Mouse (Mus musculus) brain, embryonic 18.5 days (tissue): Measurements from ENCODE around the gene Camk1.
"Not testable (repeated sequence)": the region's sequence is repeated elsewhere in the genome, so short reads cannot be mapped to it uniquely, and the experiment has no call there.

Experiments
- DNase-seq: peaks from one replicate; pipeline ENCODE4 v3.0.0-alpha.2; 2012; ENCODE audit warnings: low read depth, low spot score

The Camk1 gene

DNA sequence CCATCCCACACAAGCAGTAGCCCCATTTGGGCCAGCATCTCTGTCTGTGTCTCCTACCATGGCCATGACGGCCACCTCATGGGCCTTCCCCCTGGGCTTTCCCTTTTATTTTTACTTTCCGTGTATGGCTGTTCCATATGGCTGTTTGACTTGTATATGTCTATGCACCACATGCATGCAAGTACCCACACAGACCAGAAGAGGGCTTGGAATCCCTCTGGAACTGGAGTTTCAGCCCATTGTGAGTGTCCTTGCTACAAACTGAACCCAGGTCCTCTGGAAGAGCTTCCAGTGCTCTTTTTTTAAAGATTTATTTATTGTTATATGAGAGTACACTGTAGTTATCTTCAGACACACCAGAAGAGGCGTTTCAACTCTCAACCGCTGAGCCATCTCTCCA, 17.7 kb upstream of the Camk1 start:
- DNase-seq, result no peak

DNA sequence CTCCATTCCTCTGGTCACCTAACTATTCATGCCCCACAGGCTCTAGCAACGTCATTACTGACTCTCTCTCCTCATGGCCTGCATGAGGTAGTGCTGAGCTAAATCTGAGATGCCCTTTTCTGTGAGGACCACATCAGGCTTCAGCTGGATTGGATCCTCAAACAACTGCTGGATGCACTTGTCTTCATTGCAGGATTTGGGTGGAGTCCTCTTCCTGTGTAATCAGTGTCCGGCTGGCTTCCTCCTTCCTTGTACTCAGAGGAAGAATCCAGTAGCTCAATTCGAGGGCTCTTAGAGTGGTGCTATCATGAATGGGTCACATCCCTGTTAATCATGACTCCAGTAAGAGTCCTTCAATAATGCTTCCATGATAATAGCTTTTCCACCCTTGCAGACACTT, 9.9 kb upstream of the Camk1 start:
- no peak for DNase-seq

DNA sequence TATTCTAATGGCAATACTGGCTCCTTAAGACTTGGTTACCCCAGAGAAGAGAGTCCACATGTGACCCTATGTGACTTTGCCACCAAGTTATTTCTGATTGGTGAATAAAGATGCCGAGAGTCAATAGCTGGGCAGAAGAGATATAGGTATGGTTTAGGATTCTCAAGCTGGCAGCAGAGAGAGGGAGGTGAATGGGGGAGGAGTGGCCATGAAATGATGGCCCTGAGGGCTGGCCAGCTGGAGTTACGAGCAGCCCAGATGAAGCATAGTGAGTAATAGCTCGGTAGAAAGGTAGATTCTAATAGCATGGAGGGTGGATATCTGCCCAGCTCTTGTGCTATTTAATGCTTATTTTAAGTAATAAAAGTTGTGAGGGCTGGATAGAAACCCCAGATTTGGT, 9.0 kb upstream of the Camk1 start:
- DNase-seq, result no peak

DNA sequence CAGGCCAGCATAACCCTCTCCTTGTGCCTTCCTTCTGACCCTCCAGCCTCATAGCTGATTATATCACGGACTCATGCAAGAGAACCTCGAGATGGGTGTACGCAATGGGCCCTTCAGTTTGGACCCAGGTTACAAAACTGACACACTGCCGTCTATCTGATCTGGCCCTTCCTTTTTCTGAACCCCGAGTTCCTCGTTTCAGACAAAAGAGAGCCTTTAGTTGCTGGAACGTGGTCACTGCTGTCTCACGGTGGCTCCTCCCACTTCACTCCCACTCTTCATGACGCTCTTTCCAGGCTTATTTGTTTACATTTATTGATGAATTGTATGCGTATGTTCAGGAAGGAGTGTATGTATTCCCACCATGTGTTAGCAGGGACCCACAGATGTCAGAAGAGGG, 7.9 kb upstream of the Camk1 start:
- DNase-seq, result no peak

DNA sequence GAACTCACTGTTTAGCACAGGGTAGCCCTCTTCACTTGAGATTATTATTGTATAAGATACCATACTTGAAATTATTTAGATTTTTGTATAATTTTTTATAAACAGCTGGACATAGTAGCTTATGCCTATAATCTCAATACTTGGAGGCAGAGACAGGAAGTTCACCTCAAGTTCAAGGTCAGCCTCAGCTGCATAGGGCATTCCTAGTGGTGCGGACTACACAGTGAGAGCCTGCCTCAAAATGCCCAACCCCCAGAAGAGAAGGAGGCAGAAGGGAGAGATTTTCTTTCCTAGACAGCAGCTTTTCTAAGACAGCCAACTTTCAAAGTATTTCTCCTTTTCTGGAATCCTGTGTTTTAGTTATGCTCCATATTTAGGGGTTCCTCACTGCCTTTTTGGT, 7.4 kb upstream of the Camk1 start:
- no peak for DNase-seq

DNA sequence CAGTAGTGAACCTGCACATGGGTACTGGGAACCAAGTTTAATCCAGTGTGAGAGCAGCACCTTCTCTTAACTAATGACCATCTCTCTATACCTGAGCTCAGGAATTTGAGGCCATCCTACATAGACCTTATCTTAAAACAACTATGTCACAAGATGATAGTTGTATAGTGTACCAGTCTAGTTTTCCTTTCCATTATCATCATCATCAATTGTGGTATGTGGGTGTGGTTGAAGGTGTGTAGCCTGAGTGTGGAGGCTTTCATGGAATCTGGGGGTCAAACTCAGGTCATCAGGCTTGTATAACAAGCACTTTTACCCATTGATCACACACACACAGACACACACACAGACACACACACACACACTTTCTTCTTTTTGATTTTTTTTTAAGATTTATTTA, 6.8 kb upstream of the Camk1 start:
- DNase-seq, result no peak

DNA sequence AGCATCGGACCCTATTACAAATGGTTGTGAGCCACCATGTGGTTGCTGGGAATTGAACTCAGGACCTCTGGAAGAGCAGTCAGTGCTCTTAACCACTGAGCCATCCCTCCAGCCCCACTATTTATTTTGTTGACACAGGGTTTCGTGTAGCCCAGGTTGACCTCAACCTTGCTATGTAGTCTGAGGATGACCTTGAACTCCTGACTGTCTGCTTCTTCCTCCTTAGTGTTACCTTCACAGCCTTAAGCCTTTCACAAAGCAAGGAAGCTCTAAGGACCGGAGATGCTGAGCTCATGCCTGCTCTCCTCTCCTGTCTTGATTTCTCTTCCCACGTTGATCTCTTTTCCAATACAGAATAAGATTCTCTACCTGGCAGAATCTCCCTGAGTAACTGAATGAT, 3.1 kb upstream of the Camk1 start:
- no peak for DNase-seq

DNA sequence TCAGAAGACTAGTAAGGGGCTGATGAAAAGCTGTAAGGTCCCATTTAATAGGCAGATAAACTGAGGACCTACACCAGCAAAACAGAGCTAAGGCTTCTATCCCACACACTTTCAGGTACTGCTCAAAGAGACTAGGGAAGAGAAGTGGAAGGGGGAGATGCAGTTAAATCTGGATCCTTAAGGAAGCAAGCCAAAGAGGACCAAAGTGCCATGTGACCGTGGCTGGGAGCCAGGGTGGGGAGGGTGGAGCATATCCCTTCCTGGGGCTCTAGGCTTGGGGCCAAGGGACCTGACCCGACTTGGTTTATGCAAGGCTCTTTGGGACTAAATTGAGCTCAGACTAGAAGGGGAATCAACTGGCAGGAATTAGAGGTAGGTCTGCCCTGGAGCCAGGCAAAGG, 537 bp upstream of the Camk1 start:
- no peak for DNase-seq

DNA sequence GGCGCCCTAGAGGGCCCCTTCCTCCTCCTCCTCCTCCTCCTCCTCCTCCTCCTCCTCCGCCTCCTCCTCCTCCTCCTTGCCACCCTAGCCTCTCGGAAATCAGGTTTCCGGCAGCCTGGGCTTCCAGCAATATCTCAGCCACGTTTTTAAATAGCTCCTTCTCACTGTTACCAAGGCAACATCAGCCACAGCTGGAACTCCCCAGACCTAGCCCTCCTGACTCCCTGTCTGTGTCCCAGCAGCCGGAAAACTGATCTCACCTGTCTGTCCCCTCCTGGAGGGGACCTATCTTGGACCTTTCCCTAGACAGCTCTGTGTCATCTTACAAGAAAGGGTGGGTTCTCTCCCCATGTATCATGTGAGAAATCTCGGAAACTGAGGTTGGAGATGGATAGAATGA, 1.5 kb downstream of the Camk1 start:
- DNase-seq, result no peak

DNA sequence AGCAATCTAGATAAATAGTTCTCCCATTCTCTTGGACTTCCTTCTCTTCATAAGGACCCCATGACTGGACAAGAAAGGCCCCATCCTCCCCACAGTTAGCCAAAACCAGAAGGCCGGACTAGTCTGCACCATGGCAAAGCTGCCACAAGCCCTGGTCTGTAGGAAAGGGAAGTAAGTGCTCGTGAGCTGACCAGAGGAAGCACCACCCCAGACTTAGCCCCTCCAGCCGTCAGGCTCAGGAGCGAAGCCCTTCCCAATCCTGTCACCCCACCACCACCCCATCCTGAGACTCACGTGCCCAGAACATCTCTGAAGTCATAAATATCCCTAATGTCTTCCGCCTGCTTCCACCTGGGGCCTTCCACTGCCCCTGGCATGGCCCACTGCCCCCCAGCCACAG, 2.2 kb downstream of the Camk1 start:
- DNase-seq, result no peak

DNA sequence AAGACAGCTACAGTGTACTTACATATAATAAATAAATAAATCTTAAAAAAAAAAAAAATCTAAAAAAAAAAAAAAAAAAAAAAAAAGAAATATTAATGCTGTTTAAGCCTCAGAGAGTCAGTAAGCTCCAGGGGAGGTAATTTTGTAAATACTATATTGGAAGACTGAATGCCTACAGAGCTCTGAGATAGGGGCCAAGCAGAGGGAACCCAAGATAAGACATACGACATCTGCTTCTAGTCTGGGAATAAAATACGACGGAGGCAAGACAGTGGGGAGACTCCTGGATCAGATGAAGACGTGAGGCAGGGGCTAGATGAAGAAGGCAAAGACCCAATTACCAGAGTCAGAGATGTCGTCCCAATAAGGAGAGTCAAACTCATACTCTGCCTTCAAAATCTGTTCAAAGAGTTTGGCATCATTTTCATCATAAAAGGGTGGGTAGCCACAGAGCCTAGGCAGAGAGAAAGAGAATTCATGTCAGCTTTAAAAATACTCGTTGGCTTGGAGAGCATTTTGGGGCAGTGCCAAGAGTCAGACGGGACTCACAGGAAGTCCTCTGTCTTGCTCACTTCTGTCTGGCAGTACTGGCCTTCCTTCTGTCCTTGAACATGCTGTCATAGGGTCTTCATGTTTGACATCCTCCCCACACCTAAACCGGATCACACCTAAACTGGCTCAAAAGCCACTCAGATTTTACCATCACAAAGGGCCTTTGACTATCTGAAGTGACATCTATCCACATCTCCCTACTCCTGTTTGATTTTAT, 6.7 kb downstream of the Camk1 start:
- DNase-seq, result no peak

DNA sequence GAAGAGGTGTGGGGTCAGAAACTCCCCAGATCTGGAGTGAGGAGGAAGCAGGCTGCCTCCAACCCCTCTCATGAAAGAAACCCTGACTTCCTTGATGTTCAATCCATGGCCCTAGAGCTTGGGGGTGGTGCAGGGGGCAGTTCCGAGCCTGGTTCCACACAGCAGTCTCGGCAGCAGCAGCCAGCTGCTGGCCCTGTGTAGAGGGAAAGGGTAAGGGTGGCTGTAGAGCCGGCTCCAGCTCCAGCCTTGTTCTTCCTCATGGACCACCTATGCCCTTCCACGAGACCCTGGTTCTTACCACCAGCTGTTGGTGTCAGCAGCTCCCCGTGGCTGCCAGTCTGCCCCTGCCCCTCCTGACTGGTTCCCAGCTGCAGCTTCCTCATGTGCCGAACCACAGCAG, 9.6 kb downstream of the Camk1 start:
- DNase-seq, result no peak

DNA sequence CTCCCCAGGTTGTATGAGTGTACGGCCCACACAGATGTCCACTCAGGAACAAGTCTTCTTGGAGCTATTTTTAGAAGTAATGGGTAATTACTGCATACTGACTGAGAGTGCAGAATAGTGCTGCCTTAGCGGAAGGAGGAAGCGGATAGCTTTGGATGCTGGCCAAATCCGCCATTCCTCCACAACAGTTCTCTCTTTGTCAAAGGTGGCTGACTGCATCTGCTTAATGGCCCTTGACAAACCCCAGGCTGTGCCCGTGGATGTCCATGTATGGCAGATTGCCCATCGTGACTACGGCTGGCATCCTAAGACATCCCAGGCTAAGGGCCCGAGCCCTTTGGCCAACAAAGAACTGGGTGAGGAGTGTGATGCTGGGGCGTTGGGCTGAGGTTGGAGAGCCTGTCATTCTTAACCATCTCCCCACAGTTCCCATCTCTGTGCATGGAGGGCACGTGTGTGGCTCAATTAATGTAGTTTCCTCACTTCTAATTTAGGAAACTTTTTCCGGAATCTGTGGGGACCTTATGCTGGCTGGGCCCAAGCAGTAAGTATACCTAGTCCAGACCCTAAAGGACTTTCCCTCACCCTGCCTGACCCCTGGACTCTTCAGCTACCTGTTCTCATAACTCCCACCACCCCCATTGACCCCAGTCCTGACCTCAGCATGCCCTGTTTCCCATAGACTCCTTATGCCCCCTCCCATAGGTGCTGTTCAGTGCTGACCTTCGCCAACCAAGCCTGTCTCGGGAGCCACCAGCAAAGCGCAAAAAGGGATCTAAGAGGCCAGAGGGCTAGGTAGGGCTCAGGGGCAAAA, 10.4 kb downstream of the Camk1 start:
- peak; percentile 37 for DNase-seq

DNA sequence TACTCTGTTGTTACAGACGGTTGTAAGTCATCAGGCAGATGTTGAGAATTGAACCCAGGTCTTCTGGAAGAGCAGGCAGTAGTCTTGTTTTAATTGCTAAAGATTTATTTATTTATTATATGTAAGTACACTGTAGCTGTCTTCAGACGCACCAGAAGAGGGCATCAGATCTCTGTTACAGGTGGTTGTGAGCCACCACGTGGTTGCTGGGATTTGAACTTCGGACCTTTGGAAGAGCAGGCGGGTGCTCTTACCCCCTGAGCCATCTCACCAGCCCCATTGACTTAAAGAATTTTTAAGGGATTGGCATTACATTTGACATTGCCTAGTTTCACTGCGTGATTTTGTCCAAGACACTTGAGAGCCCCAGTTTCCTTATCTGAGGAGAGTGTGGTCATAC, 11.1 kb downstream of the Camk1 start:
- not testable (repeated sequence) for DNase-seq

DNA sequence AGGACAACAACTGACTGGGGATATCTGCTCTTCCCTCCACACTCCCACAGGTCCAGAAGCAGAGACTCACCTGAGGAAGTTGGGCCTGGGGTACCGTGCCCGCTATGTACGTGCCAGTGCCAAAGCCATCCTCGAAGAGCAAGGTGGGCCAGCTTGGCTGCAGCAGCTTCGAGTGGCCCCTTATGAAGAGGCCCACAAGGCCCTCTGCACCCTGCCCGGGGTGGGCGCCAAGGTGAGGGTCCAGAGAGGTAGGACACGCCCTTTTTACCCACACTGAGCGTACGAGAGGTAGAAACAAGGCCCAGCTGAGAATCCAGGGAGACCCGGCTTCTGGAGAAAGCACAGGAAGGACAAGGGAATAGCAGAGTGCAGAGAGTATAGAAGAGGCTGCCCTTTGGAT, 12.1 kb downstream of the Camk1 start:
- no peak for DNase-seq

DNA sequence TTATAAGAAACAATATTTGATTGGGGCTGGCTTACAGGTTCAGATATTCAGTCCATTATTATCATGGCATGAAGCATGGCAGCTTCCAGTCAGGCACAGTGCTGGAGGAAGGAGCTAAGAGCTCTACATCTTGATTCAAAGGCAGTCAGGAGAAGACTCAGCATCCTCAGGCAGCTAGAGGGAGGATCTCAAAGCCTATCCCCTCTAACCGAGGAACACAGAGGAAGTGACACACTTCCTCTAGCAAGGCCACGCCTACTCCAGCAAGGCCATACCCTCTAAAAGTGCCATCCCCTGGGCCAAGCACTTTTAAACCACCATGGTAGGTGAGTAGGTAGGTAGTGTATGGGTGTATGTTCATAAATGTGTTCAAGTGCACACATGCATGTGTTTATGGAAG, 13.2 kb downstream of the Camk1 start:
- no peak for DNase-seq

DNA sequence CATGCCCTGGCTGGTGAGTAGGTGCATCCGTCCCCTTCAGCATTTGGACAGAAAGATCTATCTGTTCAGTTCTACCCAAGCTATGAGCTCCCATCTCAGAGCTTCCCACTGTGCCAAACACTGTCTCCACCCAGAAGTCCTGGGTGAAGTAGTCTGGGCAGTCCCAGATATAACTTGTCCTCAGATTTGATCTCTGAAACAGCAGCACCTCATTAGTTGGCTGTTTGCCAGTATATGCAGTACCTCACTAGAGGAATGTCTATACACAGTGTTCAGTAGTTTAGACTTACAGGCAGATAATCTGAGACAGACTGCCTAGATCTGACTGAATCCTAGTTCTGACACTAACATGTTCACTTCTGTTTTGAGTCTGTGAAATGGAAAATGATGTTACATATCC, 14.4 kb downstream of the Camk1 start:
- no peak for DNase-seq

DNA sequence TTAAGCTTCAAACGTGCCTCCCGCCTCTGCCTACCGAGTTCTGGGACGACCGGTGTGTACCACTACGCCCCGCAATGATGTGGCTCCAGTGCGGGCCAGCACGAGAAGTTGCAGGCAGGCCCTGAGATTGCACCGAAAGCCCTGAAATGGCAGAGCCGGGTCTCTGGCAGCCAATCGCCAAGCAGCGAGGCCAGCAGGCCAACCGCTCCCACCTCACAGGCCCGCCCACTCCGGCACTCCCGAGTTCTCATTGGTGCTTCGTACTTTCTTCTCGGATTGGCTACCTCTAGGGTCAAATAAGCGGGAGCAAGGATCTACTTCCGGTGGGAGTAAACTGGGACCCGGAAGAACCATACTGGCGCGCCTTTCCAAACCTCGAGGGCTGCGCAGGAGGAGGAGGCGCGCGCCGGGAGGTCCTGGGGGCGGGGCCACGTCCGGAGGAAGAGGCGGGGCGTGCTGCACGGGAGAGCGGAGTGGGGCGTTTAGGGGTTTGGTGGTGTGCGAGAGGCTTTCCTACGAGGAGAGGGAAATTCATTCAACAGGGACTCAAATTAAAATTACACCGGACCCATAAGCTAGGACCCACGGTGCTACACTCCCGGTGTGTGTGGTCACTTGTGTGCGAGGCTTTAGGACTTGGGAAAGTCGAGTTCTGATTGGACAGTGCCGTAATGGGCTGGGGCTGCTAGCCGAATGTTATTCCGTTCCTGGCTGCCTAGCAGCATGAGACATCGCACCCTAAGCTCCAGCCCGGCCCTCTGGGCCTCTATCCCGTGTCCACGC, 17.1 kb downstream of the Camk1 start, which contains the start of gene Ogg1:
Ogg1 (plus strand) TSS at position 440 of the 783 bp plus-strand sequence.
- DNase-seq, result peak; percentile 98

DNA sequence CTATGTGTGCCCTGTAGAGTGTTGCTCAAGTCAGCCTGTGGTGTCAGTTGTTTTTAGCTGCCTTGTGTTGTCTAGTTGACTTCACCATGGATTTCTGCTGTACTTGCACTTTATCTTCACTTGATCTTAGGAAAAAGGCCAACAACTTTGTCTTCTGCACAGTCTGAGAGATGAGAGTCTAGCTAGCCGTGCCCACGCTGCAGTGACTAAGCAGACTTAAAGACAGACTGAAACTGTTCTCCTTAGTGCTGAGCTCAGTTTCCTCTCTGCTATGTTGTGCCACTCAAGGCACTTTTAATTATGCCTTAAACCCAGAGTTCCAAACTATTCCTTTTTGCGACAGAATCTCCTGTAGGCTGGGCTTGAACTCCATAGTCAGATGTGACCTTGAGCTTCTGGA, 27.8 kb downstream of the Camk1 start:
- DNase-seq, result no peak

DNA sequence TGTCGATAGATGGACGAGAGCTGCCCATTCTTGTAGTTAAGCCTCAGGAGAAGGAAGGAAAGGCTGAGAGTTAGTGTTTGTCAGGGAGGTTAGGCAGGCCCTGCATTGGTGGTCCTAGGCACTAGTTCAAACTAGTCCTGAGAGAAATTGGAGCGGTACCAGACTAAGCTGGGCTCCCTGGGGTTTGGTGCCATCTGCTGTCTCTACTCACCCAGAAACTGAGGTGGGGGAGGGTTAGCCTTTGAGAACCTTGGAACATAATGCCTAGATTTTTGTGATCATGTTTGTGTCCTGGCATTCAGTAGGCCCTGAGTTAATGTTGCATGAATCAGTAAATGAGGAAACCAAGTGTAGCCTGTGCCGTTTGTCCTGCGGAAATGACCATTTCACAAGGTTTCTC, 35.6 kb downstream of the Camk1 start:
- no peak for DNase-seq

DNA sequence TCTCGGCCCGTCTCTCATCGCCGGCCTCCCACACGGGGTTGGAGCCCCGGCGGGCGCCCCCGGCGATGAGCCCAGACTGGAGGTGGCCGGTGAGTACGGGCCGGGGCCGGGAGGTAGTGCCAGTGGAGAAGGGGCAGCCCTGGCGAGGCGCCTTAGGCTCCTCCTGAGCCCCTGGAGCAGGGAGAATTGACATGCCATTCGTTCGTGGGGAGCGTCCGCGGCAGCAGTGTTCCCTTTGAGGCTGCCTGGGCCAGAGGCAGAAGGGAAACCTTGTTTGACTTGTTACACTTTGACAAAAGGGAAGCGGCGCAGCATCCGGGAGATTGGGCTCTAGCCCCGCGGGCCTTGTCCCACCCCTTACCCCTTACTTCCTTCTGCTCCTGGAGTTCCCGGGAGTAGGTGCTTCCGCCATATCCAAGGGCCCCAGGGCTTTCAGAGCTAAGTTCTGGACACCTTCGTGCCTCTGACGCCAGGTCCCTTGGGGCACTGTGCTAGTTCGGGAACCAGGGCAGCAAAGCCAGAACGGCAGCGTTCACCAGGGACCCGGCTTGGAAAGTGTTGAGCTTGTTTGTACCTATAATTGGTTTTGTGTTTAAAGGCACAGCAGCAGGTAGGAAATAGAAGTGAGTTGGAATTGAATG, 36.2 kb downstream of the Camk1 start:
- no peak for DNase-seq

DNA sequence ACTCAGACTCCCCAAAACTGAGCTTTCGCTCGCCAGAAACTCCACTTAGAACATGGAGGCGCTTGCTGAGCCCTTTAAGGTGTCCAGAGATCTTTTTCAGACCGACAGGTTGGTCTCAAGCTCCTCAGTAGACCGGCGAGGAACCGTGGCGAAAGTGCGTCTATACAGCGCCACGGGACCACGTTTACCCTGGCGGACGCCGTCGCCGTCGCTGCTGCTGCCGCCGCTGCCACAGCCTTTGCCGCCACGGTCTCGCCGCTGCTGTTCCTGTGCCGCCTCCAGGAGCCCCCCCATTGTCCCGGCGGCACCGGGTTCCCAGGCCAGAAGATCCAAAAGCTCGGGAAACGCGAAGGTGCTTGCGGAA, 36.8 kb downstream of the Camk1 start, which contains the start of gene Brpf1:
Brpf1 (plus strand) TSS at position 152 of the 364 bp plus-strand sequence.
- no peak for DNase-seq
